9 mouse cellular contexts compared by ENCODE assay signal in the genomic region with DNA sequence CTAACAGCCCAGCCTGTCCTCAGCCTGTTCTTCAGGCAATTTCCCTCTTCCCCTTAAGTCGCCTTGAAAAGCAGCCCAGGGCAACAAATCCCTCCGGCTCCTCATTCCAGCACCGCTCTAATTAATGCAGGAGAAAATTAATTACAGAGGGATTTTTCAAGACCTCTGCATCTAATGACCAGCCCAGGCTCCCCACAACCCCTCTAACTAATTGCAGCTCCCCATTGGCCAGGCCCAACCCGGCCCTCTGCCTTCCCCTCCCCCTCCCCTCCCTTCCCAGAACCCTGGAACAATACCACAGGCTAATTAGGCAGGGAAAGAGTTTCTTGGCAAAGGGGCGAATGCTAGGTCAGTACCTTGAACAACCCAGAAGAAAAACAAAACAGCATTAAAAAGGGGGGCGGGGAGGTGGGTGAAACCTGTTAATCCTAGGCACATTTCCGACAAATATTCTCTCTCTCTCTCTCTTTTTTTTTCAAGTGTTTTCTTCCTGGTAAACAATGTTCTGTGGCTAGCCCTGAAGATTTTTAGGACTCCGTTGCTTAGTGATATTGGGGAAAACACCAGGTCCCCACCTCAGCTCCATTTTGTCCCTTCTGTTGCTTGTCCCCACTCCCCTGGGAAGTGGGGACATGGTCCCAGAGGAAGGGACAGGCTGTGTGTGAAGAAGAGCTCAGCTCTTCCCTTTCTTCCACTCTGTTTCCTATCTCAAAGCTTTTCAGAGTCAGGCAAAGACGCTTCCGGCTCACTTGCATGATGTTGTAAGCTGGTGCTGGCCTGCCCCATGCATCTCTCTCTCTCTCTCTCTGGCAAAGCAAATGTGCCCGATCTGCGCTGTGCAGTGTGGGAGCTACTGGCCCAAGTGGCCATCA.
DNase-seq lines count a peak whose midpoint lies in the region; TF ChIP-seq lines count a peak whose summit lies in the region.
"Had no signal": no experiment of that assay in that cellular context is flagged by ENCODE, and none has a peak within 500 bp of the region (broad histone marks: within the 10 kb centered on the region; RNA-seq: fewer than 3 reads in every experiment).

No protein-coding gene starts in this region.

- intact Hi-C loops in left cerebral cortex, adult 2 months (cut with DNase I), result no loop called here
- intact Hi-C loops in left cerebral cortex, postnatal 36 days (cut with DNase I), result loop anchor here (2.0 to 10.0 kb wide), 2 partner anchors 166 to 192 kb away; a partner anchor contains a TSS

- peaks cover 19% of the 10 kb centered on the region for H3K27me3 ChIP-seq in forebrain, embryonic 10.5 days (ENCODE audit: poor library complexity, severe bottlenecking)

- peak overlapping the region; percentile 16; the same call in 1 of the 2 replicates for H3K27ac ChIP-seq in left cerebral cortex, adult 2 months
- peak overlapping the region; percentile 85 for H3K27ac ChIP-seq in forebrain, embryonic 10.5 days

- 0 out of 2 replicates have a peak, but pooled peaks cover 2% of the 10 kb centered on the region for H3K36me3 ChIP-seq in forebrain, embryonic 10.5 days (replicated peaks)

- no peak for TF ChIP-seq CTCF in left cerebral cortex, adult 2 months (IDR thresholded peaks at IDR 0.05)

- H3K9me3 ChIP-seq in forebrain, embryonic 10.5 days, result peaks cover 15% of the 10 kb centered on the region

- 6% methylated on average over 12 of the region's 12 CpGs for WGBS in forebrain, embryonic 10.5 days

- peaks cover 54% of the 10 kb centered on the region for H3K4me1 ChIP-seq in forebrain, embryonic 10.5 days

- no peak overlapping the region for H3K4me3 ChIP-seq in left cerebral cortex, adult 2 months
- H3K4me3 ChIP-seq in forebrain, embryonic 10.5 days, result peak overlapping the region; percentile 28

- DNase-seq in left cerebral cortex, adult 2 months (ENCODE audit: extremely low spot score in 1 of 2, low spot score in 2 of 2), result no peak
- no peak for DNase-seq in left cerebral cortex, postnatal 36 days (ENCODE audit: low spot score in 2 of 2)
- DNase-seq in forebrain, embryonic 10.5 days (ENCODE audit: extremely low spot score, low spot score), result peak; percentile 85
- peak; percentile 35 for DNase-seq in hindlimb bud, embryonic 11.5 days (ENCODE audit: extremely low spot score, low read depth, low spot score)
- peak; percentile 86 for DNase-seq in retina, embryonic 14.5 days (ENCODE audit: low spot score)
- no peak for DNase-seq in cerebellum, adult 9-10 months
- no peak for DNase-seq in thymus, postnatal 4 days
- no peak for DNase-seq in gastrocnemius, adult 18-20 months (ENCODE audit: low spot score)
- DNase-seq: thymus, adult 18-20 months had no signal

Comparison
In these comparisons a context has a peak if more than half of its experiments do, and no peak if none do; other contexts are left out.
1. DNase-seq: peak in forebrain, embryonic 10.5 days (single experiment), hindlimb bud, embryonic 11.5 days (single experiment) and retina, embryonic 14.5 days (single experiment); none in left cerebral cortex, adult 2 months (0 of 2), left cerebral cortex, postnatal 36 days (0 of 2), cerebellum, adult 9-10 months (single experiment), thymus, postnatal 4 days (single experiment) and gastrocnemius, adult 18-20 months (single experiment).